Comparison of ENCODE assay signal across 33 mouse cellular contexts in genomic region chr3:146152348-146152747, GRCm38 (mm10). TPM values are rescaled to one million over a fixed set of nuclear protein-coding genes. Genes with fewer than 3 reads are reported as not detected.
DNase-seq lines count a peak whose midpoint lies in the region; TF ChIP-seq lines count a peak whose summit lies in the region.
"Had no signal": no experiment of that assay in that cellular context is flagged by ENCODE, and none has a peak within 500 bp of the region (broad histone marks: within the 10 kb centered on the region; RNA-seq: fewer than 3 reads in every experiment).

No protein-coding gene starts in this region.

- TF ChIP-seq CTCF in layer of hippocampus, adult 2 months (conservative IDR thresholded peaks at IDR 0.05), result peak; percentile 23
- TF ChIP-seq CTCF in thymus, adult 2 months (IDR thresholded peaks at IDR 0.05; ENCODE audit: borderline replicate concordance, control insufficient read depth, extremely low read depth, insufficient read depth, low read length, poor library complexity), result no peak
- TF ChIP-seq CTCF in bone marrow macrophage, adult 2 months (IDR thresholded peaks at IDR 0.05; ENCODE audit: low read depth, low read length), result no peak

- H3K27ac ChIP-seq in layer of hippocampus, adult 2 months, result no peak overlapping the region
- no peak overlapping the region for H3K27ac ChIP-seq in thymus, adult 2 months (ENCODE audit: control insufficient read depth, insufficient read depth, low read length)
- H3K27ac ChIP-seq in bone marrow macrophage, adult 2 months (ENCODE audit: insufficient read depth, low read depth, low read length), result peak overlapping the region; percentile 19; the same call in 1 of the 2 replicates
- H3K27ac ChIP-seq: embryonic facial prominence, embryonic 15.5 days; heart, embryonic 13.5 days; hindbrain, embryonic 15.5 days; limb, embryonic 15.5 days; liver, embryonic 15.5 days; midbrain, embryonic 15.5 days had no signal

- H3K27me3 ChIP-seq in thymus, adult 2 months (ENCODE audit: control insufficient read depth, insufficient read depth, low read length), result no peaks in the 10 kb centered on the region
- no peaks in the 10 kb centered on the region for H3K27me3 ChIP-seq in splenic B cell, adult 2 months (ENCODE audit: control insufficient read depth, insufficient read depth, low read length, poor library complexity, severe bottlenecking)
- H3K27me3 ChIP-seq: limb, embryonic 15.5 days had no signal

- no peak overlapping the region for H3K4me3 ChIP-seq in layer of hippocampus, adult 2 months
- H3K4me3 ChIP-seq in thymus, adult 2 months (ENCODE audit: control insufficient read depth, insufficient read depth, low read length), result no peak overlapping the region
- peak overlapping the region; percentile 29; the same call in 1 of the 2 replicates for H3K4me3 ChIP-seq in bone marrow macrophage, adult 2 months (ENCODE audit: insufficient read depth, low read length)
- H3K4me3 ChIP-seq: embryonic facial prominence, embryonic 15.5 days; heart, embryonic 13.5 days; hindbrain, embryonic 15.5 days; limb, embryonic 15.5 days; liver, embryonic 15.5 days; midbrain, embryonic 15.5 days; myocyte had no signal

- WGBS in thymus, adult 2 months, result 7% methylated on average over 8 of the region's 8 CpGs

- intact Hi-C loops in gastrocnemius, postnatal 14 days (cut with DNase I; ENCODE audit: low total_unique reads), result no loop called here
- intact Hi-C loops in heart, postnatal 14 days (cut with DNase I), result no loop called here

- peaks cover 52% of the 10 kb centered on the region for H3K4me1 ChIP-seq in thymus, adult 2 months (replicated peaks; ENCODE audit: control insufficient read depth, insufficient read depth, low read length)
- peaks cover 52% of the 10 kb centered on the region for H3K4me1 ChIP-seq in bone marrow macrophage, adult 2 months (ENCODE audit: control insufficient read depth, insufficient read depth, low read length)

- H3K36me3 ChIP-seq in thymus, adult 2 months (ENCODE audit: control insufficient read depth, insufficient read depth, low read length), result no peaks in the 10 kb centered on the region
- H3K36me3 ChIP-seq in splenic B cell, adult 2 months (ENCODE audit: control insufficient read depth, insufficient read depth, low read length, poor library complexity, severe bottlenecking), result no peaks in the 10 kb centered on the region
- H3K36me3 ChIP-seq: embryonic facial prominence, embryonic 15.5 days; heart, embryonic 13.5 days; hindbrain, embryonic 15.5 days; limb, embryonic 15.5 days; liver, embryonic 15.5 days; midbrain, embryonic 15.5 days had no signal

- DNase-seq in layer of hippocampus, adult 2 months (ENCODE audit: low spot score in 2 of 2), result no peak
- no peak for DNase-seq in layer of hippocampus, postnatal 25 days (ENCODE audit: extremely low spot score in 1 of 2, low spot score in 1 of 2)
- peak; percentile 53 for DNase-seq in thymus, postnatal 4 days
- no peak for DNase-seq in thymus, adult 2 months
- peak; percentile 67 for DNase-seq in splenic B cell, adult 2 months (ENCODE audit: low read depth, low spot score)
- DNase-seq in gastrocnemius, postnatal 14 days, result no peak
- DNase-seq in heart, postnatal 14 days, result no peak
- DNase-seq: adrenal gland, postnatal 36 days; cerebellum, adult 11 months; cerebellum, adult 9-11 months; gastrocnemius, postnatal 10 days; heart, adult 18-20 months; heart, postnatal 36 days; kidney, postnatal 25 days; lung, postnatal 4 days; right cerebral cortex, adult 18-20 months had no signal

- TF ChIP-seq POLR2A in thymus, adult 2 months (IDR thresholded peaks at IDR 0.05; ENCODE audit: control insufficient read depth, extremely low read depth, insufficient read depth, low read length, poor library complexity), result no peak
- TF ChIP-seq POLR2A in bone marrow macrophage, adult 2 months (IDR thresholded peaks at IDR 0.05; ENCODE audit: borderline replicate concordance, low read depth, low read length), result no peak

RNA-seq across cellular contexts. Expression of gene Mcoln2, which starts 2.7 kb away (rescaled TPM):
- total RNA-seq in layer of hippocampus, adult 2 months (2021), result not detected
- not detected for total RNA-seq in layer of hippocampus, postnatal 25 days (2021)
- 3.3 and 3.5 TPM in 2 replicates for polyA plus RNA-seq in thymus, adult 2 months (2012; rRNA removed)
- 33.5 and 35.3 TPM in 2 replicates for polyA plus RNA-seq in bone marrow macrophage, adult 2 months (2012; ENCODE audit: insufficient read depth, insufficient read length, missing spikeins)
- under 1 TPM in 1 of 2 experiments, not detected in 1; 0.12 TPM for total RNA-seq in gastrocnemius, postnatal 14 days (2021)
- under 1 TPM; 0.12 to 0.29 TPM for total RNA-seq in heart, postnatal 14 days (2021)
- total RNA-seq: adrenal gland, postnatal 36 days; left cerebral cortex, adult 18-20 months; left cerebral cortex, postnatal 36 days had no signal
- polyA plus RNA-seq: myocyte; neural tube, embryonic 14.5 days had no signal

RNA-seq across cellular contexts. Expression of gene Mcoln3, which starts 35.1 kb away (rescaled TPM):
- total RNA-seq in layer of hippocampus, adult 2 months (2021), result not detected
- not detected for total RNA-seq in layer of hippocampus, postnatal 25 days (2021)
- 5.9 and 6.1 TPM in 2 replicates for polyA plus RNA-seq in thymus, adult 2 months (2012; rRNA removed)
- polyA plus RNA-seq in bone marrow macrophage, adult 2 months (2012; ENCODE audit: insufficient read depth, insufficient read length, missing spikeins), result 4.7 and 6.5 TPM in 2 replicates
- total RNA-seq in gastrocnemius, postnatal 14 days (2021), result not detected
- under 1 TPM in 1 of 2 experiments, not detected in 1; 0.34 TPM for total RNA-seq in heart, postnatal 14 days (2021)
- total RNA-seq: adrenal gland, adult 18-20 months; adrenal gland, postnatal 36 days; gastrocnemius, postnatal 10 days; heart, postnatal 36 days; layer of hippocampus, adult 8-10 months; left cerebral cortex, adult 18-20 months; left cerebral cortex, postnatal 36 days had no signal
- polyA plus RNA-seq: myocyte had no signal

RNA-seq across cellular contexts. Expression of gene Wdr63, which starts 44.4 kb away (rescaled TPM):
- total RNA-seq in layer of hippocampus, adult 2 months (2021), result under 1 TPM; 0.74 to 0.82 TPM
- under 1 TPM; 0.54 TPM for total RNA-seq in layer of hippocampus, postnatal 25 days (2021)
- 0.03 TPM in 1 of 2 replicates, not detected in the other for polyA plus RNA-seq in thymus, adult 2 months (2012; rRNA removed)
- not detected in 2 replicates for polyA plus RNA-seq in bone marrow macrophage, adult 2 months (2012; ENCODE audit: insufficient read depth, insufficient read length, missing spikeins)
- not detected for total RNA-seq in gastrocnemius, postnatal 14 days (2021)
- under 1 TPM in 1 of 2 experiments, not detected in 1; 0.55 TPM for total RNA-seq in heart, postnatal 14 days (2021)
- total RNA-seq: adrenal gland, adult 18-20 months; common myeloid progenitor, adult 5-6 weeks; gastrocnemius, postnatal 10 days; heart, postnatal 36 days had no signal
- polyA plus RNA-seq: heart, embryonic 13.5 days; intestine, embryonic 16.5 days; kidney, embryonic 14.5 days; limb, embryonic 15.5 days; liver, embryonic 15.5 days; small intestine, adult 2 months had no signal

Comparison
In these comparisons a context has a peak if more than half of its experiments do, and no peak if none do; other contexts are left out.
1. DNase-seq: peak in thymus, postnatal 4 days (single experiment) and splenic B cell, adult 2 months (single experiment); none in layer of hippocampus, adult 2 months (0 of 2), layer of hippocampus, postnatal 25 days (0 of 2), thymus, adult 2 months (single experiment), gastrocnemius, postnatal 14 days (single experiment) and heart, postnatal 14 days (0 of 2).